Mouse (Mus musculus) lung, postnatal 0 days (tissue): ENCODE data around the gene Ltb4r2. TPM values are rescaled to one million over a fixed set of nuclear protein-coding genes. Genes with fewer than 3 reads are reported as not detected.

ENCODE experiments used
- ATAC-seq: fragments of 200-750 bp; cut with Nextera tagmentation; 2 replicates; pipeline ENCODE4 v1.8.0; 2017; ENCODE audit warnings: moderate library complexity
- DNase-seq: peaks from one replicate; pipeline ENCODE4 v3.0.0-alpha.2; 2016; ENCODE audit warnings: low spot score
- H3K27ac ChIP-seq: fragments of 300-500 bp; sonication (generic); 2 replicates; pipeline ENCODE4 v1.5.1; 2014; ENCODE audit warnings: antibody characterized with exemption, mild to moderate bottlenecking, low read length, mixed read lengths
- H3K27me3 ChIP-seq: fragments of 300-500 bp; sonication (generic); replicated peaks from 2 replicates; pipeline ENCODE4 v1.6.1; 2014; ENCODE audit warnings: low read length, mixed read lengths; ENCODE audit not compliant: insufficient read depth
- H3K36me3 ChIP-seq: fragments of 300-500 bp; sonication (generic); 2 replicates; pipeline ENCODE4 v1.6.1; 2014; ENCODE audit warnings: low read length, mixed read lengths; ENCODE audit not compliant: insufficient read depth
- H3K4me1 ChIP-seq: fragments of 300-500 bp; sonication (generic); 2 replicates; pipeline ENCODE4 v1.6.1; 2014; ENCODE audit warnings: antibody characterized with exemption, low read depth, low read length, mixed read lengths; ENCODE audit not compliant: insufficient read depth
- H3K4me2 ChIP-seq: fragments of 300-500 bp; sonication (generic); replicated peaks from 2 replicates; pipeline ENCODE4 v1.6.1; 2014; ENCODE audit warnings: low read depth, mild to moderate bottlenecking, low read length, moderate library complexity, mixed read lengths
- H3K4me3 ChIP-seq: fragments of 300-500 bp; sonication (generic); 2 replicates; pipeline ENCODE4 v1.5.1; 2014; ENCODE audit warnings: low read depth, low read length
- H3K9ac ChIP-seq: fragments of 300-500 bp; sonication (generic); replicated peaks from 2 replicates; pipeline ENCODE4 v1.6.1; 2014; ENCODE audit warnings: low read depth, mild to moderate bottlenecking
- H3K9me3 ChIP-seq: fragments of 300-500 bp; sonication (generic); 2 replicates; pipeline ENCODE4 v1.6.1; 2016; ENCODE audit warnings: low read length, mixed read lengths
- CTCF ChIP-seq: IDR thresholded peaks from 2 replicates; pipeline ENCODE4 v1.5.1; 2016; ENCODE audit warnings: antibody characterized with exemption, mild to moderate bottlenecking
- EP300 ChIP-seq: IDR thresholded peaks from 2 replicates; pipeline ENCODE4 v1.6.1; 2016; ENCODE audit warnings: antibody characterized with exemption, mild to moderate bottlenecking, control low read depth
- WGBS: fragments of 180-500 bp; shearing (Covaris S2); extraction: QIAGEN DNeasy Blood & Tissue Kit; methylation state at CpG from one replicate; pipeline ENCODE4 v1.1.7; 2014; 5-methylcytosine and 5-hydroxymethylcytosine counted together
- polyA plus RNA-seq: library from polyadenylated mRNA; unstranded; fragments of >200 nt; fragmentation: Nextera tagmentation; extraction: Ambion mirVana; gene quantifications from 2 replicates; pipeline ENCODE4 v1.2.1, GENCODE M21; 2015

Gene Ltb4r2
- polyA plus RNA-seq, 1 experiment from 2014 or later = 0.97 TPM

GRCm38 (mm10) chr14:55733889-55734288 is 27.3 kb upstream of the Ltb4r2 start:
- no peak for DNase-seq
- Histone ChIP-seq H3K9me3 (no peaks in the 10 kb centered on the region), H3K36me3 (no peaks in the 10 kb centered on the region), H3K27ac (no peak overlapping the region), H3K27me3 (no peaks in the 10 kb centered on the region), H3K9ac (no peak overlapping the region), H3K4me2 (no peak overlapping the region), H3K4me3 (no peak overlapping the region), H3K4me1 (no peaks in the 10 kb centered on the region)
- 66% methylated on average over 10 of the region's 10 CpGs for WGBS
- ATAC-seq = no peak
- TF ChIP-seq EP300 (no peak), CTCF (no peak)

GRCm38 (mm10) chr14:55734869-55735268 is 26.4 kb upstream of the Ltb4r2 start:
- H3K27ac ChIP-seq = no peak overlapping the region
- no peak for TF ChIP-seq EP300
- TF ChIP-seq CTCF = no peak
- WGBS = 74% methylated on average over 7 of the region's 7 CpGs
- DNase-seq (no peak), ATAC-seq (no peak)
- H3K27me3 ChIP-seq = no peaks in the 10 kb centered on the region
- no peaks in the 10 kb centered on the region for H3K9me3 ChIP-seq
- no peaks in the 10 kb centered on the region; the same call in 1 of the 2 replicates for H3K36me3 ChIP-seq
- no peak overlapping the region for H3K9ac ChIP-seq
- no peaks in the 10 kb centered on the region for H3K4me1 ChIP-seq
- H3K4me3 ChIP-seq = no peak overlapping the region
- H3K4me2 ChIP-seq = no peak overlapping the region

DNA sequence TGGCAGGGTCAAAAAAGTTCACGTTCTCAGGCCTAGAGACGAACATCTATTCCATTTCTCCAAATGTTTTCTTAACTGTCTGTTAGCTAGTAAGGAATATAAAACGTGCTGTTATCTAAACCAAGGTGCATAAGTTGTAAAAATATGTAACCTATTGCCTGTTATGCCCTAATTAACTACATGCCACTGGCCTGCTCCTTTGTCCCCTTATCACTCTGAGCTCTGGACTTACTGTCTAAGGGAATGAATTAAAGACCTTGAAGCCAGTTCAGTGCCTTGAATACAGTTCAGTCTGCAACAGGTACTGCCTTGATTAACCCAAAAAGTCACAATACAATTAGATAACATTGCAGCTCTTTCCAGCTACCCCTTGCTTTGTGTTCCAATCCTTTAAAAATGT is 25.9 kb upstream of the Ltb4r2 start:
- Histone ChIP-seq H3K9ac (no peak overlapping the region), H3K4me2 (no peak overlapping the region), H3K36me3 (peaks cover 4% of the 10 kb centered on the region), H3K27ac (no peak overlapping the region), H3K4me1 (no peaks in the 10 kb centered on the region), H3K9me3 (no peaks in the 10 kb centered on the region), H3K4me3 (no peak overlapping the region), H3K27me3 (no peaks in the 10 kb centered on the region)
- TF ChIP-seq EP300 (no peak), CTCF (no peak)
- DNase-seq (no peak), ATAC-seq (no peak)
- 38% methylated on average over 3 of the region's 3 CpGs for WGBS

DNA sequence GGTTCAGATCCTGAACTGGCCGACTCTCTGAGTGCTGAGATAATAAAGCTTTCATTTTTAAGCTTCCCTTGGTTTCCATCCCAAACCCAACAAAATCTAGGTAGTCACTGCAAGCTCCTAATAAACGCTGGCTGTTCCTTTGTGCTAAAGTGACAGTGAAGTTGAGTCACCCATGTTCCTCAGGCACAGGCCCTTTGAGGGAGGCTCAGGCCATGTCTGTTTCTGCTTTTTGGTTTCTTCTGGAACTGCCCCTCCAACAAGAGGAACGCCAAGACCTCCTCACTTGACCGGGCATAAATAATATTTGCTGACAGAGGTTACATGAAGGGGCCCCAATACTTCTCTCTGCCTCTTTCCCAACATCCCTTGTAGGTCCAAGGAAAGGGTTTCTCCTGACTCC is 25.5 kb upstream of the Ltb4r2 start:
- H3K9me3 ChIP-seq = no peaks in the 10 kb centered on the region
- H3K4me3 ChIP-seq = no peak overlapping the region
- H3K27ac ChIP-seq = no peak overlapping the region
- 71% methylated on average over 4 of the region's 4 CpGs for WGBS
- H3K36me3 ChIP-seq = peaks cover 8% of the 10 kb centered on the region
- H3K4me1 ChIP-seq = no peaks in the 10 kb centered on the region
- H3K9ac ChIP-seq = no peak overlapping the region
- TF ChIP-seq CTCF = no peak
- no peak for TF ChIP-seq EP300
- ATAC-seq = no peak
- DNase-seq = no peak
- no peaks in the 10 kb centered on the region for H3K27me3 ChIP-seq
- no peak overlapping the region for H3K4me2 ChIP-seq

- Histone ChIP-seq H3K27ac (no peak overlapping the region), H3K9ac (no peak overlapping the region), H3K4me3 (no peak overlapping the region), H3K4me2 (no peak overlapping the region), H3K36me3 (peaks cover 11% of the 10 kb centered on the region), H3K9me3 (no peaks in the 10 kb centered on the region), H3K4me1 (no peaks in the 10 kb centered on the region), H3K27me3 (no peaks in the 10 kb centered on the region)
- ATAC-seq (0 out of 2 replicates have a peak, but pooled peaks have one; percentile 37), DNase-seq (no peak)
- TF ChIP-seq EP300 = no peak
- TF ChIP-seq CTCF = no peak
- 70% methylated on average over 9 of the region's 9 CpGs for WGBS
These were observed 24.0 kb upstream of the Ltb4r2 start for GRCm38 (mm10) chr14:55737086-55737687.

DNA sequence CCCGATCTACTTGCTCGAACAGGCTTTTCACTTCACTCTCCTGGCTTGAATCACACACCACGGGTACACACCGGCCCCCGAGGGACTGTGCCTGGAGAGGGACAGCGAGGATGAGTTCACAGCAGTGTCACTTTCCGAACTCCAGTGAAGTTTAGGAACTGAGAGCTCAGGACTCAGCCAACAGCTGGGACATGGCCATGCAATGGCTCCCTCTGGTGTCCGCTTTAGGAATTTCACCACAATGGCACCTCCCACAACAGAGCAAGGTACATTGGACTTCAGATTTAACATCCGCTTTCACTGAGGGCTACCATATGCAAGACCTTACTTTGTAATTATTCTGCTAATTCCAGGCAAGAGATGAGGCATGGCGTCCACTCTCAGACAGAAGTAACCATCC is 17.5 kb upstream of the Ltb4r2 start:
- ATAC-seq (peak; percentile 74), DNase-seq (peak; percentile 85)
- no peak overlapping the region for H3K4me3 ChIP-seq
- no peaks in the 10 kb centered on the region for H3K9me3 ChIP-seq
- peak overlapping the region; percentile 11; the same call in 1 of the 2 replicates for H3K4me2 ChIP-seq
- no peaks in the 10 kb centered on the region for H3K27me3 ChIP-seq
- no peak overlapping the region for H3K9ac ChIP-seq
- TF ChIP-seq EP300 = no peak
- TF ChIP-seq CTCF = peak; percentile 99
- peaks cover 18% of the 10 kb centered on the region for H3K36me3 ChIP-seq
- H3K4me1 ChIP-seq = peaks cover 9% of the 10 kb centered on the region; the same call in 1 of the 2 replicates
- WGBS = 18% methylated on average over 10 of the region's 10 CpGs
- no peak overlapping the region for H3K27ac ChIP-seq
